ENCODE assay signal across 8 mouse cellular contexts in the genomic region with DNA sequence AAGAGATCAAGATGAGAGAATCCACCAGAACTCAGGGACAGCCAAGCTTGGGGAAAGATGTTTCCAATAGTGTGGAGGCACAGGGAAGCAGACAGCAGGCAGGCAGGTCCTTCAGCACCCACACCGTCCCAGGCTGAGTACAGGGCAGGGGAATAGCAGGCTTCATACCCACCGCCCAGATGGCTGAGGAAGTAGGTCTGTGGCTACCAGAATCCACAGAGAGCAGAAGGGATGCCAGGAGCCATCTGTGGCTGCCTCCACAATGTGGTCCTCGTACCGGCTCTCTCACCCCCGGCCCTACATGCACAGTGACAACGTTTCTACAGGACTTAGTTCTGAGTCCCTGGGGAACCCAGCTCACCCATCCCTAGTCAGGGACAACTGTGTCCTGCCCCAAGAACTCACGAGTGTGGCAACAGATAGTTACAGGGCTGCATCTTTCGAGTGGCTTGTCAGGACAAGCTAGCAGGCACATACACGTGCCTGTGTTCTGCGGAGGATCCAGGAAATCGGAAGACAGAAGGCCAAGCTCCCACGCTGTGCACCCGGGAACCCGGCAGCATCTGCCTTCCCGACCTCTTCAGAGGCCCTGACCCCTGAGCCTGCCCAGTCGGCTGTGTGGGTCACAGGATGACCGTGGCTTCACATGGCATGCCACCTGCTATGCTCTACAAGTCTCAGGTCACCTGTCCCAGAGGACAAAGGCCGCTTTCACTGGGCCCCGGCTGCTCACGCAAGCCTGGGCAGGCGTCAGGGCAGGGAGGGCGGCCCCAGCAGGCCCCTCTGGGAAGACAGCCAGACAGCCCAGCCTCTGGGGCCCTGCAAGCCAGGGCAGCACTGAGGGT.
A peak's percentile ranks its signal among the peaks of the same experiment; 100 is the strongest.
DNase-seq lines count a peak whose midpoint lies in the region; ATAC-seq and TF ChIP-seq lines count a peak whose summit lies in the region.

No protein-coding gene starts in this region.

- no peak for TF ChIP-seq CTCF in cerebellum, adult 2 months (IDR thresholded peaks at IDR 0.05; ENCODE audit: borderline replicate concordance, insufficient read depth, low read depth, low read length)

- no peaks in the 10 kb centered on the region for H3K9me3 ChIP-seq in embryonic facial prominence, embryonic 12.5 days
- H3K9me3 ChIP-seq in hindbrain, embryonic 11.5 days (ENCODE audit: control insufficient read depth, low read length), result no peaks in the 10 kb centered on the region
- H3K9me3 ChIP-seq in limb, embryonic 10.5 days (replicated peaks), result no peaks in the 10 kb centered on the region

- H3K9ac ChIP-seq in embryonic facial prominence, embryonic 12.5 days, result no peak overlapping the region
- no peak overlapping the region for H3K9ac ChIP-seq in hindbrain, embryonic 11.5 days (ENCODE audit: low read depth, low read length)

- H3K36me3 ChIP-seq in embryonic facial prominence, embryonic 12.5 days, result no peaks in the 10 kb centered on the region
- no peaks in the 10 kb centered on the region for H3K36me3 ChIP-seq in hindbrain, embryonic 11.5 days (ENCODE audit: control insufficient read depth, insufficient read depth, low read length)
- no peaks in the 10 kb centered on the region for H3K36me3 ChIP-seq in limb, embryonic 10.5 days

- H3K4me3 ChIP-seq in embryonic facial prominence, embryonic 12.5 days, result no peak overlapping the region
- no peak overlapping the region for H3K4me3 ChIP-seq in hindbrain, embryonic 11.5 days (ENCODE audit: low read depth, low read length)
- H3K4me3 ChIP-seq in limb, embryonic 10.5 days, result no peak overlapping the region
- no peak overlapping the region for H3K4me3 ChIP-seq in cerebellum, adult 2 months (replicated peaks; ENCODE audit: insufficient read depth, low read depth, low read length)

- H3K4me1 ChIP-seq in embryonic facial prominence, embryonic 12.5 days, result peaks cover 41% of the 10 kb centered on the region
- H3K4me1 ChIP-seq in hindbrain, embryonic 11.5 days (replicated peaks; ENCODE audit: control insufficient read depth, insufficient read depth, low read length), result peaks cover 8% of the 10 kb centered on the region; the same call in 1 of the 2 replicates
- H3K4me1 ChIP-seq in limb, embryonic 10.5 days, result peaks cover 45% of the 10 kb centered on the region
- H3K4me1 ChIP-seq in cerebellum, adult 2 months (ENCODE audit: control insufficient read depth, insufficient read depth, low read length), result peaks cover 15% of the 10 kb centered on the region

- TF ChIP-seq POLR2A in cerebellum, adult 2 months (IDR thresholded peaks at IDR 0.05; ENCODE audit: borderline replicate concordance, insufficient read depth, low read length), result no peak

- ATAC-seq in embryonic facial prominence, embryonic 12.5 days (ENCODE audit: insufficient number of reproducible peaks, insufficient read depth, low FRiP score, low TSS enrichment), result no peak
- ATAC-seq in hindbrain, embryonic 11.5 days (ENCODE audit: low FRiP score), result no peak

- peak overlapping the region; percentile 81 for H3K27ac ChIP-seq in embryonic facial prominence, embryonic 12.5 days
- H3K27ac ChIP-seq in hindbrain, embryonic 11.5 days (ENCODE audit: low read depth, low read length), result peak overlapping the region; percentile 43; the same call in 1 of the 2 replicates
- peak overlapping the region; percentile 84 for H3K27ac ChIP-seq in limb, embryonic 10.5 days
- H3K27ac ChIP-seq in cerebellum, adult 2 months (ENCODE audit: insufficient read depth, low read length), result no peak overlapping the region

- no peaks in the 10 kb centered on the region for H3K27me3 ChIP-seq in embryonic facial prominence, embryonic 12.5 days
- H3K27me3 ChIP-seq in hindbrain, embryonic 11.5 days (ENCODE audit: control insufficient read depth, insufficient read depth, low read length), result no peaks in the 10 kb centered on the region; the same call in 1 of the 2 replicates
- no peaks in the 10 kb centered on the region for H3K27me3 ChIP-seq in limb, embryonic 10.5 days (ENCODE audit: low read depth, poor library complexity, severe bottlenecking)
- H3K27me3 ChIP-seq in cerebellum, adult 2 months (ENCODE audit: control insufficient read depth, insufficient read depth, low read length), result no peaks in the 10 kb centered on the region

- DNase-seq in layer of hippocampus, adult 18-20 months (ENCODE audit: low spot score in 2 of 2), result peak; percentile 55 to 75
- no peak for DNase-seq in layer of hippocampus, adult 9-10 months (ENCODE audit: low spot score)
- no peak for DNase-seq in hindbrain, embryonic 11.5 days (ENCODE audit: low spot score)
- no peak for DNase-seq in limb, embryonic 10.5 days (ENCODE audit: low spot score)
- peak; percentile 69 for DNase-seq in urinary bladder, postnatal 25 days (ENCODE audit: low spot score)
- DNase-seq in cerebellum, adult 2 months, result no peak
- DNase-seq in spleen, postnatal 4 days (ENCODE audit: low spot score in 2 of 2), result no peak

- 43% methylated on average over 22 of the region's 22 CpGs for whole genome bisulfite sequencing in embryonic facial prominence, embryonic 12.5 days
- WGBS in hindbrain, embryonic 11.5 days, result 37% methylated on average over 22 of the region's 22 CpGs
- WGBS in limb, embryonic 10.5 days, result 72% methylated on average over 22 of the region's 22 CpGs
- 33% methylated on average over 22 of the region's 22 CpGs for WGBS in cerebellum, adult 2 months

- H3K4me2 ChIP-seq in embryonic facial prominence, embryonic 12.5 days (replicated peaks), result no peak overlapping the region
- no peak overlapping the region for H3K4me2 ChIP-seq in hindbrain, embryonic 11.5 days (replicated peaks; ENCODE audit: low read depth, low read length)

Comparison
In these comparisons a context has a peak if more than half of its experiments do, and no peak if none do; other contexts are left out.
1. DNase-seq: peak in layer of hippocampus, adult 18-20 months (2 of 2) and urinary bladder, postnatal 25 days (single experiment); none in layer of hippocampus, adult 9-10 months (single experiment), hindbrain, embryonic 11.5 days (single experiment), limb, embryonic 10.5 days (single experiment), cerebellum, adult 2 months (0 of 2) and spleen, postnatal 4 days (0 of 2).